Mouse (Mus musculus) NIH3T3 (cell line): ENCODE data around the gene Rab28.

Experiments used
- DNase-seq: peaks from one replicate; pipeline ENCODE4 v3.0.0-alpha.2; 2012; ENCODE audit warnings: low read depth

Gene Rab28

DNA sequence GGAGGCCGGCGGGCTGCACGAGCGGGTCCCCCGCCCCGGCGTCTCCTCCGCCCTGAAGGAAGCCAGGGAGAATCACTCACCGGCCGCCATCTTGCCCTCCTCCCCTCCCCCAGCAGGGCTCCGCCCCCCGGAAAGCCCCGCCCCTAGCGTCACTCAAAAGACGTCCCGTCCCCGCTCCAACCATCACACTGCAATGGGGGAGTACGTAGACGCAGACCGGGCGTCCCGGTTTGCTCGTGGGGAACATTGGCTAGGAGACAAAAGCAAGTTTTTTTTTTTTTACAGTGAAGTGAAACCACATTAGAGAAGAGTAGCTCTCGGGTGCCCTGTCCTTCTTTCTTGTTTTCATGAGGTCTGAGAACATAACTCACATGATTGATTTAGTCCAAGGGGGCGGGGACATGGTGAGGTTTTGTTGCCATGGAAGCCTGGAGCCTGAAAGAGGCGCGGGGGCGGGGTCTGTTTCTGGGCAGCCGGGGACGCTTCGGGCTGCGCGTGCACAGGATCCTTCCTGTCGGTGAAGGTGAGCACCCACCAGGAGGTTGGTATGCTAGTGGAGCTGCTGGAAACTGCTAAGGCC lies at the start of gene Rab28:
Gene Rab28 (minus strand): TSS at position 107 of the 580 bp plus-strand sequence.
- peak; percentile 97 for DNase-seq

DNA sequence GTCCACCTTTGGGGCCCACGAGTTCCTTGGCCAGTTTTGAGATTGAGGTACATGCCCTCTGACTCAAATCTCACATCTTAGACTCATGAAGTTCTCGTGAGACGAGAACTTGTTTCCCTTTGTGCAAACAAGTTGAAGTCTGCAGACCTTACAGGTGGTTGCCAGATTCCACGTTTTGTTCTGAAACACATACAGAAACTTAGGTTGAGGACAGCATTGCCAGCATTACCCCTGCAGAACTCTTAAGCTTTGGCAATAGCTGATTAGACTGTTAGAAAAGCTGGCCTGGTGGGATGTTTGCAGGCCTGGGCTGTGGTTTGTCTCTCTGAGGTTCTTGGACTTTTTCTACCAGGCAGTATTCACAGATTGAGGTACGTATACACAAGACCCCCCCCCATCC lies 49.4 kb upstream of the Rab28 start:
- DNase-seq: no peak

DNA sequence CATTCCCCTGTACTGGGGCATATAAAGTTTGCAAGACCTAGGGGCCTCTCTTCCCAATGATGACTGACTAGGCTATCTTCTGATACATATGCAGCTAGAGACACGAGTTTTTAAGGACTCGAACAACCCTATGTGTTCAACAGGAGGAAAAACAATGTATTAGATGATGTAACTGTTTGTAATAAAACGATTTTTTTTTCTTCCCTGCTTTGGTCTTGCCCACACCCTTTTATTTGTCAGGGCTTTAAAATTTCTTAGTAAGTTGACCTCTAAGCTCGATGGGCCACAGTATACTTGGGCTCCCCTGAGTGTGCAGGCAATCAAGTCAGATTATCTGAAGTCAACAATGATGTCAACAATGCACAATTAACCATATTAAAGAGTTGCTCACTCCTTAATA lies 48.4 kb upstream of the Rab28 start:
- DNase-seq: no peak

DNA sequence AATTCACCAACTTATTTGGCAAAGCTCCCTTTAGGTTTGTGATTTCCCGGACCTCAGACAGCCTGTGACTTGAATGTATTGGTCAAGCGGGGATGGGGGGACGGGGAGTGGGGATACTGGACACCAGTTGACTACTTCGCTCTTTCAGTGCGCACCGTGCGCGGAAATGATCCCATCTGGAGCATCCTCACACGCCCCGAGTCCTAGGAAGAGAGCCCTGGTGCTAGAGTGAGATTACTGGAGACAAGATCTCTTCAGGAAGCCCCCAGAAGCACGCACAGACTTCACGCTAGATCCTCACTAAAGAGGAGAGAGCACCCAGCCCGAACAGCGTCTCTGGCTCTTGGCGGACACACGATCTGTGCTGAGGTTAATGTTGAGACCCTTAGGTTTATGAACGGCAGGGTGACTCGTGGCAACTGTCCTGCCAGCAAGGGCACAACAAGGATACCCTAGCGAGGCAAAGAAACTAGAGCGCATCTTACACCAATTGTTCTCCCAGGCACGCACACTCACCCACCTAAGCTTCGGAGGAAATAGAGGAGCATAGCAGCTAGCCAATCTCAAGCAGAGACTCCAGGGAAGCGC lies 47.5 kb upstream of the Rab28 start:
- no peak for DNase-seq

DNA sequence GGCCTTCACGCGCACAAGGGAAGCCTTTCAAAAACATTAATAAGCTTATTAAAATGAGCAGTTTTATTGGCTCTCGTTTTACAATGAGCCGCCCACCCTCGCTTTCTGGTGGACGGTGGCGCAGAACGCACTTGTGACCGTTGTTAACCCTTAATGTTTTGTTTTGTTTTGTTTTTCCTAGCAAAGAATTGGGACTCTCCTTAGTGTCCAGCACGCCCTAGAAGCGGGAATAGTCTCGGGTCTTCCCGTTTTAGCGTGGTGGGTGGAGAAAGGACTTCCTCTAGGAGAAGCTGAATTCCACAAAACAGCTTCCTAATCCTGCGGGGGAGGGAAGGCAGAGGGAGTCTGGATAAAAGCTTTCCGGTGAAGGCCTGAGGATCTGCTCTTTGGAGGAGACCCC lies 46.9 kb upstream of the Rab28 start:
- DNase-seq: no peak

- DNase-seq: no peak
Observed at GRCm38 (mm10) chr5:41754226-41754775, 46.3 kb upstream of the Rab28 start.

DNA sequence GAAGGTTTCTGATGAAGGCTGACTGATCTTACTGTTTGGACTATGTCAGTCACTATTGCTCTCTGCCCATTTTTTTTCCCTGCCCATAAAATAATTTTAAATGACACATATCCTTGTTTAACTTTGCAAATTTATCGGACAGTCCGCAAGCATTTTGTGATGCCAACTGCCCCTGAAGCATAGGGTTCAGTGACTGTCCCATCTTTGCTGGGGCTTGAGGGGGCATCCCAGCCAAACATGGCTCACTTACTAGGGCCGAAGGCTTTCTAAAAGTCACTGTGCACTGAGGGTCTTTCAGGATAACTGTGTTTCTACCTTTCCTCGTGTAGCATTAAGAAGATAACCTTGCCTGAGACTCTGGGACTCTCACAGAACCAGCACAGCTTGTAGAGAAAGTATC lies 44.8 kb upstream of the Rab28 start:
- DNase-seq: no peak

GRCm38 (mm10) chr5:41744898-41745780 lies 37.2 kb upstream of the Rab28 start:
- DNase-seq: no peak

- DNase-seq: no peak
Observed at GRCm38 (mm10) chr5:41744234-41744633, 36.3 kb upstream of the Rab28 start.

- DNase-seq: no peak
Observed at GRCm38 (mm10) chr5:41738817-41739216, 30.9 kb upstream of the Rab28 start.

DNA sequence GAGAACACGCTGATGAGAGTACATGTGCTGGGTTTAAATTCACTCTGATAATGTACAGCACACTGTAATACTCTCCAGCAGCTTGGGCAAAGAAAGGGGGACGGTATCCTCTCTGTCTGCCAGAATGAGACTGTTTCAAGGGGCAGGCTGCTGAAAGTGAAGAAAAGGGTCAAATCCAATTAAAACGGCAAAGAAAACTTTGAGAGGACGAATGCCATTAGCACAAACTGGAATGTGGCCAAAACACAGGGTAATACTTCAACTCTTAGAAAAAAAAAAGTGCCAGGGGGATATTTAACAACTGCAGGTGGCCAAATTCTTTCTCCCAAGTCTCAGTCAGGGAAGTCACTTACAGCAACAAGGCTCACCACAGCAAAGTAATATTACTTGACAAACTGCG lies 29.1 kb upstream of the Rab28 start:
- no peak for DNase-seq

GRCm38 (mm10) chr5:41727017-41727416 lies 19.1 kb upstream of the Rab28 start:
- DNase-seq: no peak

DNA sequence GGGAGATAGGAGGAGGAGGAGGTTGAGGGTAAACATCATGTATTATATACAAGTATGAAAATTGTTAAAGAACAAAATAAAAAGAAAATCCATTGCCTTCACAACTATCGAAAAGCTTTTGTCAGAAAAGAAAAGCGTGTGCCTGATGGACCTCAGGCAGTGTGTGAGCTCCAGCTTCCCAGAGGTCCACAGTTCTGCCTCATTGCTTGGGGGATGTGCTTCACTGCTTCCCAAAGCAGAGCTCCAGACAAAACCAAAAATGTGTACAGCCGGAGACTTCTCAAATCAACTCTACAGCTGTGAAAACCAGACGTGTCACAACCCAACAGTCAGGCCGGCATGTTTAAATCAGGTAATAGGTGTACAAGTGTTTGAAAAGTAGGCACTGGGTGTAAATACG lies 17.6 kb upstream of the Rab28 start:
- no peak for DNase-seq

- peak; percentile 75 for DNase-seq
Observed at GRCm38 (mm10) chr5:41707115-41708015, 592 bp downstream of the Rab28 start.

DNA sequence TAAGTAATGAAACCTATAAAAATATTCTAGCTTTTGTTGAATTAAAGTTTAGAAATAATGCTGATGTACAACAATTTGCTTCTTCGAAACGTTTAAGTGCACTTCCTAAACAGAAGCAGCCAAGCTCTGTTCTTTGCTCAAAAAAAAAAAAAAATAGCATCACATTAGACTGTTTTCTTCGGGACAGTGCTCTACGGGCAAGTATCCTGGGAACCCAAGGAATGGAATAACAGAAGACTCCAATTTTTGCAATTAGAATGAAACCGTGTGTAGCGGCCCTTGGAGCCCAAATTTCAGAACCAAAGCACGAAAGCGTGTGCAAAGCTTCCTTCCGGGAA lies 1.2 kb downstream of the Rab28 start:
- no peak for DNase-seq

GRCm38 (mm10) chr5:41701085-41701484 lies 6.9 kb downstream of the Rab28 start:
- DNase-seq: peak; percentile 9

DNA sequence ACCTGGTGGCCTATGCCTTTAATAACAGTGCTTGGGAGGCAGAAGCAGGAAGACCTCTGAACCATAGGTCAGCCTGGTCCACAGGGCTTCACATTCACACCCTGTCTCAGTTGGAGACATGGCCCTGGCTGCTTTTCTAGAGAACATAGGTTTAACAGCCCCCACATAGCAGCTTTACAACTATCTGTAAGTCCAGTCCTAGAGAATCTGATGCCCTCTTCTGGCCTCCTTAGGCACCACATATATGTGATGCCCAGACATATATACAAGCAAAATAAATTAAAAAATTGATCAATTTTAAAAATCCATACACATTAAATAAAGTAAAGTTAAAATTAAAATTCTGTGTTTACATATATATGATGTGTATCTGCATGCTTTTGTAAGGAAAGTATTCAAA lies 10.0 kb downstream of the Rab28 start:
- DNase-seq: peak; percentile 16

- no peak for DNase-seq
Observed at GRCm38 (mm10) chr5:41685016-41685415, 22.9 kb downstream of the Rab28 start.

DNA sequence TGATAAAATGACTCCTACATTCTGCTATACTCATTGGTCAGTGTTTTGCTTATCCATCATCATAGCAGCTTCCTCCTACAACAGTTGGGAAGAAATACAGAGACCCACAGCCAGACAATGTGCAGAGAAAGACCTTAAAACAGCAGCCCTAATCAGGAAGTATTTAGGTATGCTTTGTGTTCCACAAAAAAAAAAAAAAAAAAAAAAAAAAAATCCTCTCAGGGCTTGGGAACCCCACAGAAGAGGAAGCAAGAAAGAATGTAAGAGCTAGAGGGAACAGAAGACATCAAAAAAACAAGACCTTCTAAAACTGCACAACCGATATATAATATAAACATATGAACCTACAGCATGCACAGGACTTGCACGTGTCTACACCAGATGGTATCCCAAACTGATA lies 24.0 kb downstream of the Rab28 start:
- DNase-seq: no peak

GRCm38 (mm10) chr5:41666012-41666411 lies 41.9 kb downstream of the Rab28 start:
- DNase-seq: no peak

- no peak for DNase-seq
Observed at GRCm38 (mm10) chr5:41636793-41637192, 71.2 kb downstream of the Rab28 start.
